8 mouse cellular contexts compared by ENCODE assay signal in genomic region chr8:126593889-126594480, GRCm38 (mm10). TPM values are rescaled to one million over a fixed set of nuclear protein-coding genes. Genes with fewer than 3 reads are reported as not detected.
DNase-seq lines count a peak whose midpoint lies in the region; ATAC-seq lines count a peak whose summit lies in the region.

Gene Irf2bp2, minus strand, starts transcription at chr8:126593986.

- peak; percentile 50 for ATAC-seq in cerebellum, adult (ENCODE audit: insufficient number of reproducible peaks, low FRiP score, low TSS enrichment)
- ATAC-seq in forebrain, embryonic 14.5 days = peak; percentile 69
- peak; percentile 66 for ATAC-seq in lung, embryonic 15.5 days (ENCODE audit: borderline replicate concordance, extremely low read depth, low FRiP score, low TSS enrichment)

- H3K9me3 ChIP-seq in forebrain, embryonic 14.5 days (replicated peaks; ENCODE audit: control insufficient read depth, low read length) = no peaks in the 10 kb centered on the region
- no peaks in the 10 kb centered on the region for H3K9me3 ChIP-seq in lung, embryonic 15.5 days

- H3K9ac ChIP-seq in forebrain, embryonic 14.5 days (ENCODE audit: low read length) = peak within 1 kb of the TSS; percentile 100
- H3K9ac ChIP-seq in lung, embryonic 15.5 days = peak within 1 kb of the TSS; percentile 89

- H3K4me1 ChIP-seq in forebrain, embryonic 14.5 days (ENCODE audit: control insufficient read depth, insufficient read depth, low read length) = peaks cover 50% of the 10 kb centered on the region
- peaks cover 39% of the 10 kb centered on the region for H3K4me1 ChIP-seq in lung, embryonic 15.5 days

- peak within 1 kb of the TSS; percentile 100 for H3K27ac ChIP-seq in forebrain, embryonic 14.5 days (ENCODE audit: low read depth, low read length)
- peak within 1 kb of the TSS; percentile 100 for H3K27ac ChIP-seq in lung, embryonic 15.5 days

- peak within 1 kb of the TSS; percentile 99 for H3K4me3 ChIP-seq in forebrain, embryonic 14.5 days (ENCODE audit: low read depth, low read length)
- H3K4me3 ChIP-seq in lung, embryonic 15.5 days = peak within 1 kb of the TSS; percentile 87

- peaks cover 21% of the 10 kb centered on the region for H3K36me3 ChIP-seq in forebrain, embryonic 14.5 days (ENCODE audit: control insufficient read depth, insufficient read depth, low read length)
- H3K36me3 ChIP-seq in lung, embryonic 15.5 days = peaks cover 5% of the 10 kb centered on the region; the same call in 1 of the 2 replicates

- no peaks in the 10 kb centered on the region for H3K27me3 ChIP-seq in forebrain, embryonic 14.5 days (replicated peaks; ENCODE audit: control insufficient read depth, insufficient read depth, low read length)
- H3K27me3 ChIP-seq in lung, embryonic 15.5 days = no peaks in the 10 kb centered on the region

- peak; percentile 96 for DNase-seq in ES-CJ7 (ENCODE audit: low read depth, low spot score)
- peak; percentile 96 for DNase-seq in forebrain, embryonic 14.5 days (ENCODE audit: low spot score)
- DNase-seq in heart, postnatal 14 days = peak; percentile 92 to 95
- DNase-seq in layer of hippocampus, adult 18-20 months (ENCODE audit: low spot score in 2 of 2) = peak; percentile 83 to 93
- DNase-seq in ovary, adult 18-20 months (ENCODE audit: low spot score) = peak; percentile 86
- DNase-seq in thymus, postnatal 0 days (ENCODE audit: low spot score) = peak; percentile 98

- 1% methylated on average over 50 of the region's 56 CpGs for WGBS in forebrain, embryonic 14.5 days
- under 1% methylated on average over 55 of the region's 56 CpGs for WGBS in lung, embryonic 15.5 days

- intact Hi-C loops in heart, postnatal 14 days (cut with DNase I) = loop anchor here (1.0 kb wide), 1 partner anchor 142 kb away; no protein-coding TSS in a partner anchor

- H3K4me2 ChIP-seq in forebrain, embryonic 14.5 days (ENCODE audit: low read length) = peak within 1 kb of the TSS; percentile 100
- H3K4me2 ChIP-seq in lung, embryonic 15.5 days = peak within 1 kb of the TSS; percentile 81

RNA-seq across cellular contexts. Expression of gene Irf2bp2, which starts in this region (rescaled TPM):
- 7.9 and 8.3 TPM in 2 replicates for polyA plus RNA-seq in forebrain, embryonic 14.5 days (2014; fragmentation: Nextera tagmentation; extraction: Ambion mirVana)
- 100 to 1,000 TPM; 124 to 140 TPM for total RNA-seq in heart, postnatal 14 days (2021)
- 10 to 100 TPM; 62.6 to 73.0 TPM for total RNA-seq in layer of hippocampus, adult 18-20 months (2021)
- polyA plus RNA-seq in lung, embryonic 15.5 days (2015; fragmentation: Nextera tagmentation; extraction: Ambion mirVana) = 12.6 TPM in 2 replicates
- polyA plus RNA-seq in thymus, postnatal 0 days (2015; fragmentation: Nextera tagmentation; extraction: Ambion mirVana) = 14.9 and 20.3 TPM in 2 replicates

Comparison
In these comparisons a context has a peak if more than half of its experiments do, and no peak if none do; other contexts are left out.
1. Peak in every context shown above with its lines: DNase-seq, ATAC-seq, H3K4me3 ChIP-seq and H3K27ac ChIP-seq.